Mouse (Mus musculus): ENCODE data around the gene Gm48551. TPM values are rescaled to one million over a fixed set of nuclear protein-coding genes. Genes with fewer than 3 reads are reported as not detected.

Gene Gm48551
- polyA plus RNA-seq (2012; rRNA removed) = 3.6 and 3.8 TPM in 2 replicates

GRCm38 (mm10) chr10:81383802-81384604, at the start of gene Gm48551, which contains the start of gene Dohh:
Gm48551 (plus strand) TSS chr10:81384466.
Dohh (plus strand) TSS chr10:81384428.
- peak; percentile 96 for DNase-seq (ENCODE audit: low spot score)

- no peak for DNase-seq (ENCODE audit: low spot score)
Observed at GRCm38 (mm10) chr10:81335393-81336340, 48.6 kb upstream of the Gm48551 start.

- DNase-seq (ENCODE audit: low spot score) = no peak
Observed at GRCm38 (mm10) chr10:81336558-81336957, 47.7 kb upstream of the Gm48551 start.

- DNase-seq (ENCODE audit: low spot score) = no peak
Observed at GRCm38 (mm10) chr10:81340551-81341332, 43.5 kb upstream of the Gm48551 start.

- no peak for DNase-seq (ENCODE audit: low spot score)
Observed at GRCm38 (mm10) chr10:81341333-81341949, 42.8 kb upstream of the Gm48551 start.

GRCm38 (mm10) chr10:81342686-81343505, 41.4 kb upstream of the Gm48551 start, which contains the start of gene Gipc3:
Gipc3 (minus strand) TSS chr10:81343266.
- DNase-seq (ENCODE audit: low spot score) = no peak

GRCm38 (mm10) chr10:81344421-81345161, 39.7 kb upstream of the Gm48551 start:
- no peak for DNase-seq (ENCODE audit: low spot score)

- no peak for DNase-seq (ENCODE audit: low spot score)
Observed at GRCm38 (mm10) chr10:81345162-81345534, 39.1 kb upstream of the Gm48551 start.

GRCm38 (mm10) chr10:81346453-81347067, 37.7 kb upstream of the Gm48551 start:
- peak; percentile 51 for DNase-seq (ENCODE audit: low spot score)

- no peak for DNase-seq (ENCODE audit: low spot score)
Observed at GRCm38 (mm10) chr10:81349146-81349545, 35.1 kb upstream of the Gm48551 start.

GRCm38 (mm10) chr10:81349961-81350350, 34.3 kb upstream of the Gm48551 start:
- DNase-seq (ENCODE audit: low spot score) = no peak

GRCm38 (mm10) chr10:81350351-81351063, 33.8 kb upstream of the Gm48551 start, which contains the start of gene Hmg20b:
Hmg20b (minus strand) TSS chr10:81350480.
- DNase-seq (ENCODE audit: low spot score) = peak; percentile 96

- no peak for DNase-seq (ENCODE audit: low spot score)
Observed at GRCm38 (mm10) chr10:81351678-81352291, 32.5 kb upstream of the Gm48551 start.

- no peak for DNase-seq (ENCODE audit: low spot score)
Observed at GRCm38 (mm10) chr10:81354738-81355477, 29.4 kb upstream of the Gm48551 start.

- DNase-seq (ENCODE audit: low spot score) = no peak
Observed at GRCm38 (mm10) chr10:81355533-81355932, 28.7 kb upstream of the Gm48551 start.

GRCm38 (mm10) chr10:81356352-81356990, 27.8 kb upstream of the Gm48551 start:
- no peak for DNase-seq (ENCODE audit: low spot score)
